Mouse (Mus musculus) MEL (cell line): ENCODE results near the gene Dffa. TPM values are rescaled to one million over a fixed set of nuclear protein-coding genes. Genes with fewer than 3 reads are reported as not detected.

Experiments
- DNase-seq: peaks from one replicate; pipeline ENCODE4 v3.0.0; 2011; ENCODE audit warnings: low read depth, low spot score
- H3K27ac ChIP-seq: 2 replicates; pipeline ENCODE4 v1.5.1; 2012; ENCODE audit warnings: low read depth, mild to moderate bottlenecking, control low read depth, low read length, moderate library complexity; ENCODE audit not compliant: control insufficient read depth
- H3K27me3 ChIP-seq, 2 experiments: fragments of 150-350 bp in 1 of 2; sonication (generic) in 1 of 2; 2 replicates each; pipeline ENCODE4 v1.6.1; 2012; ENCODE audit warnings: low read length in 2 of 2, mild to moderate bottlenecking in 2 of 2, improper control_type of control experiment in 1 of 2, moderate library complexity in 1 of 2; ENCODE audit not compliant: insufficient read depth in 2 of 2, control insufficient read depth in 1 of 2
- H3K36me3 ChIP-seq, 2 experiments: 2 replicates each; pipeline ENCODE4 v1.6.1; 2012 to 2014; ENCODE audit warnings: low read length in 2 of 2, improper control_type of control experiment in 1 of 2, inconsistent platforms in 1 of 2, mild to moderate bottlenecking in 1 of 2; ENCODE audit not compliant: insufficient read depth in 2 of 2, control insufficient read depth in 1 of 2
- H3K4me1 ChIP-seq, 2 experiments: fragments of 150-350 bp in 1 of 2; sonication (generic) in 1 of 2; 2 replicates each; pipeline ENCODE4 v1.6.1; 2012; ENCODE audit warnings: low read length in 2 of 2, improper control_type of control experiment in 1 of 2, mild to moderate bottlenecking in 1 of 2; ENCODE audit not compliant: insufficient read depth in 2 of 2, control insufficient read depth in 1 of 2
- H3K4me3 ChIP-seq, 2 experiments: fragments of 150-350 bp in 1 of 2; sonication (generic) in 1 of 2; 2 replicates each; pipeline ENCODE4 v1.5.1; 2012; ENCODE audit warnings: low read depth in 2 of 2, low read length in 2 of 2, mild to moderate bottlenecking in 2 of 2, moderate library complexity in 2 of 2, control low read depth in 1 of 2, improper control_type of control experiment in 1 of 2; ENCODE audit not compliant: control insufficient read depth in 1 of 2, insufficient read depth in 1 of 2
- H3K79me2 ChIP-seq: 2 replicates; pipeline ENCODE4 v1.6.1; 2012; ENCODE audit warnings: mild to moderate bottlenecking, low read length, moderate library complexity; ENCODE audit not compliant: control insufficient read depth, poor library complexity, insufficient read depth
- H3K9ac ChIP-seq: 2 replicates; pipeline ENCODE4 v1.6.1; 2012; ENCODE audit warnings: low read depth, mild to moderate bottlenecking, control low read depth, low read length, moderate library complexity; ENCODE audit not compliant: control insufficient read depth, poor library complexity, severe bottlenecking
- H3K9me3 ChIP-seq: fragments of 150-350 bp; sonication (generic); replicated peaks from 2 replicates; pipeline ENCODE4 v1.6.1; 2012; ENCODE audit warnings: mild to moderate bottlenecking, low read length, improper control_type of control experiment, moderate library complexity; ENCODE audit not compliant: insufficient read depth
- BHLHE40 ChIP-seq: IDR thresholded peaks from 2 replicates; pipeline ENCODE4 v1.6.1; 2012; ENCODE audit warnings: low read depth, mild to moderate bottlenecking, inconsistent platforms, low read length, improper control_type of control experiment, borderline replicate concordance
- CHD1 ChIP-seq: IDR thresholded peaks from 2 replicates; pipeline ENCODE4 v1.6.1; 2012; ENCODE audit warnings: low read depth, mild to moderate bottlenecking, inconsistent platforms, low read length, improper control_type of control experiment
- CHD2 ChIP-seq: IDR thresholded peaks from 2 replicates; pipeline ENCODE4 v1.6.1; 2011; ENCODE audit warnings: low read length, improper control_type of control experiment
- CTCF ChIP-seq, 3 experiments: IDR thresholded peaks in 2 of 3; conservative IDR thresholded peaks in 1 of 3; 2 replicates each; pipeline ENCODE4 v1.5.1; 2011 to 2012; ENCODE audit warnings: low read length in 3 of 3, low read depth in 2 of 3, mild to moderate bottlenecking in 2 of 3, improper control_type of control experiment in 1 of 3, inconsistent platforms in 1 of 3, mixed read lengths in 1 of 3, moderate library complexity in 1 of 3; ENCODE audit not compliant: control insufficient read depth in 1 of 3, insufficient read depth in 1 of 3, poor library complexity in 1 of 3, severe bottlenecking in 1 of 3
- ELF1 ChIP-seq: IDR thresholded peaks from 2 replicates; pipeline ENCODE4 v1.6.1; 2014; ENCODE audit warnings: low read depth, mild to moderate bottlenecking, inconsistent platforms, low read length, improper control_type of control experiment, moderate library complexity
- EP300 ChIP-seq, 2 experiments: IDR thresholded peaks; 2 replicates each; pipeline ENCODE4 v1.6.1; 2011; ENCODE audit warnings: improper control_type of control experiment in 2 of 2, low read length in 2 of 2, low read depth in 1 of 2, mild to moderate bottlenecking in 1 of 2
- GABPA ChIP-seq: IDR thresholded peaks from 2 replicates; pipeline ENCODE4 v1.6.1; 2012; ENCODE audit warnings: low read depth, mild to moderate bottlenecking, inconsistent platforms, low read length, improper control_type of control experiment, moderate library complexity
- HCFC1 ChIP-seq: IDR thresholded peaks from 2 replicates; pipeline ENCODE4 v1.6.1; 2012; ENCODE audit warnings: low read depth, mild to moderate bottlenecking, inconsistent platforms, low read length, improper control_type of control experiment, moderate library complexity
- JUND ChIP-seq: IDR thresholded peaks from 2 replicates; pipeline ENCODE4 v1.6.1; 2011; ENCODE audit warnings: low read depth, mild to moderate bottlenecking, improper control_type of control experiment, low read length
- KAT2A ChIP-seq: conservative IDR thresholded peaks from 2 replicates; pipeline ENCODE4 v1.6.1; 2012; ENCODE audit warnings: low read depth, low read length, improper control_type of control experiment, inconsistent platforms
- MAFK ChIP-seq: IDR thresholded peaks from 2 replicates; pipeline ENCODE4 v1.6.1; 2011; ENCODE audit warnings: low read depth, mild to moderate bottlenecking, low read length, improper control_type of control experiment, borderline replicate concordance
- MAX ChIP-seq: IDR thresholded peaks from 2 replicates; pipeline ENCODE4 v1.6.1; 2011; ENCODE audit warnings: low read length, improper control_type of control experiment
- MXI1 ChIP-seq: IDR thresholded peaks from 2 replicates; pipeline ENCODE4 v1.6.1; 2011; ENCODE audit warnings: mild to moderate bottlenecking, low read depth, low read length, improper control_type of control experiment
- NELFE ChIP-seq: IDR thresholded peaks from 2 replicates; pipeline ENCODE4 v1.6.1; 2011; ENCODE audit warnings: low read depth, low read length, improper control_type of control experiment
- POLR2A ChIP-seq, 2 experiments: IDR thresholded peaks; 2 replicates each; pipeline ENCODE4 v1.6.1; 2011 to 2012; ENCODE audit warnings: low read length in 2 of 2, mild to moderate bottlenecking in 2 of 2, control low read depth in 1 of 2, improper control_type of control experiment in 1 of 2, low read depth in 1 of 2, moderate library complexity in 1 of 2; ENCODE audit not compliant: control insufficient read depth in 1 of 2, insufficient read depth in 1 of 2, poor library complexity in 1 of 2
- POLR2AphosphoS2 ChIP-seq: IDR thresholded peaks from 2 replicates; pipeline ENCODE4 v1.6.1; 2011; ENCODE audit warnings: low read length, improper control_type of control experiment
- RCOR1 ChIP-seq: IDR thresholded peaks from 2 replicates; pipeline ENCODE4 v1.6.1; 2012; ENCODE audit warnings: low read depth, mild to moderate bottlenecking, inconsistent platforms, low read length, improper control_type of control experiment
- SIN3A ChIP-seq: IDR thresholded peaks from 2 replicates; pipeline ENCODE4 v1.6.1; 2012; ENCODE audit warnings: low read length, improper control_type of control experiment, inconsistent platforms
- SMC3 ChIP-seq: IDR thresholded peaks from 2 replicates; pipeline ENCODE4 v1.6.1; 2011; ENCODE audit warnings: low read depth, low read length, improper control_type of control experiment
- TBP ChIP-seq: IDR thresholded peaks from 2 replicates; pipeline ENCODE4 v1.8.0; 2011; ENCODE audit warnings: low read depth, low read length, improper control_type of control experiment
- TCF12 ChIP-seq: IDR thresholded peaks from 2 replicates; pipeline ENCODE4 v1.6.1; 2014; ENCODE audit warnings: low read depth, mild to moderate bottlenecking, inconsistent platforms, low read length, improper control_type of control experiment, moderate library complexity
- UBTF ChIP-seq: IDR thresholded peaks from 2 replicates; pipeline ENCODE4 v1.6.1; 2012; ENCODE audit warnings: low read depth, mild to moderate bottlenecking, inconsistent platforms, low read length, improper control_type of control experiment, moderate library complexity, borderline replicate concordance; ENCODE audit not compliant: insufficient read depth
- USF1 ChIP-seq: IDR thresholded peaks from 2 replicates; pipeline ENCODE4 v1.6.1; 2014; ENCODE audit warnings: low read depth, mild to moderate bottlenecking, inconsistent platforms, low read length, improper control_type of control experiment, moderate library complexity
- USF2 ChIP-seq, 2 experiments: IDR thresholded peaks; 2 replicates each; pipeline ENCODE4 v1.6.1; 2011 to 2012; ENCODE audit warnings: improper control_type of control experiment in 2 of 2, low read length in 2 of 2, borderline replicate concordance in 1 of 2, inconsistent platforms in 1 of 2, low read depth in 1 of 2, mild to moderate bottlenecking in 1 of 2; ENCODE audit not compliant: insufficient read depth in 1 of 2
- ZC3H11A ChIP-seq: IDR thresholded peaks from 2 replicates; pipeline ENCODE4 v1.6.1; 2012; ENCODE audit warnings: low read depth, mild to moderate bottlenecking, inconsistent platforms, low read length, improper control_type of control experiment
- ZMIZ1 ChIP-seq: IDR thresholded peaks from 2 replicates; pipeline ENCODE4 v1.6.1; 2012; ENCODE audit warnings: low read depth, mild to moderate bottlenecking, inconsistent platforms, low read length, improper control_type of control experiment, moderate library complexity
- ZNF384 ChIP-seq: IDR thresholded peaks from 2 replicates; pipeline ENCODE4 v1.6.1; 2012; ENCODE audit warnings: low read depth, mild to moderate bottlenecking, inconsistent platforms, low read length, improper control_type of control experiment
- polyA plus RNA-seq, 2 experiments: library from polyadenylated mRNA; stranded (reverse) in 1 of 2; unstranded in 1 of 2; fragments of >175 nt in 1 of 2; fragments of >200 nt in 1 of 2; gene quantifications; 2 replicates each; pipeline versions ENCODE4 v1.2.1 to v1.2.4; 2012; ENCODE audit warnings: low replicate concordance in 2 of 2, low read depth in 1 of 2; ENCODE audit not compliant: insufficient read length in 2 of 2, insufficient read depth in 1 of 2, missing spikeins in 1 of 2
- total RNA-seq: library from RNA; depleted of rRNA; stranded (reverse); fragments of 300-350 nt; gene quantifications from 2 replicates; pipeline ENCODE4 v1.2.3, GENCODE M21; 2012

The Dffa gene
- total and polyA plus RNA-seq, 3 experiments: 20.2 to 33.0 TPM; not detected in 1

GRCm38 (mm10) chr4:149091364-149091763 is 12.6 kb upstream of the Dffa start:
- Histone ChIP-seq H3K4me3 (no peak overlapping the region), H3K79me2 (peaks cover 6% of the 10 kb centered on the region; the same call in 1 of the 2 replicates), H3K9ac (no peak overlapping the region), H3K4me1 (0 out of 4 replicates have a peak, but pooled peaks cover 0 to 3% of the 10 kb centered on the region in 2 experiments), H3K36me3 (no peaks in the 10 kb centered on the region; a peak in 1 of 4 replicates), H3K9me3 (no peaks in the 10 kb centered on the region), H3K27me3 (no peaks in the 10 kb centered on the region), H3K27ac (no peak overlapping the region)
- TF ChIP-seq UBTF (no peak), CTCF (IDR thresholded peaks at IDR 0.05 in 2 of 3, conservative IDR thresholded peaks at IDR 0.05 in 1 of 3; ENCODE audit: control insufficient read depth in 1 of 3, insufficient read depth in 1 of 3, low read depth in 2 of 3, low read length in 3 of 3, poor library complexity in 1 of 3, severe bottlenecking in 1 of 3) (no peak)
- no peak for DNase-seq

- H3K79me2 ChIP-seq: peaks cover 24% of the 10 kb centered on the region
- TF ChIP-seq EP300 (IDR thresholded peaks at IDR 0.05; ENCODE audit: low read depth in 1 of 2, low read length in 2 of 2) (no peak), ZNF384 (no peak), TBP (no peak), SIN3A (no peak), MXI1 (no peak), GABPA (no peak), POLR2AphosphoS2 (no peak), SMC3 (no peak)
- TF ChIP-seq, all 39 proteins: peak for 0
- no peaks in the 10 kb centered on the region for H3K9me3 ChIP-seq
- peak overlapping the region; percentile 89 for H3K9ac ChIP-seq
- H3K27me3 ChIP-seq: no peaks in the 10 kb centered on the region
- H3K27ac ChIP-seq: no peak overlapping the region
- H3K4me3 ChIP-seq: peak overlapping the region; percentile 86 to 90; a peak in 3 of 4 replicates
- H3K36me3 ChIP-seq: peaks cover 0 to 16% of the 10 kb centered on the region in 2 experiments; a peak in 3 of 4 replicates
- no peak for DNase-seq
- peaks cover 3 to 18% of the 10 kb centered on the region in 2 experiments for H3K4me1 ChIP-seq
These were observed 6.0 kb upstream of the Dffa start for GRCm38 (mm10) chr4:149097956-149098355.

- Histone ChIP-seq H3K4me1 (peaks cover 3 to 18% of the 10 kb centered on the region in 2 experiments), H3K79me2 (peaks cover 24% of the 10 kb centered on the region)
- DNase-seq: peak; percentile 55
- no peak for TF ChIP-seq ZMIZ1
- no peak for TF ChIP-seq CHD1
- TF ChIP-seq BHLHE40: peak; percentile 77
- no peak for TF ChIP-seq TBP
- TF ChIP-seq HCFC1: no peak; the same call in 1 of the 2 replicates
- 0 out of 2 replicates have a peak, but pooled peaks have one; percentile 37 for TF ChIP-seq SIN3A
- TF ChIP-seq USF1: peak; percentile 67
- TF ChIP-seq NELFE: 0 out of 2 replicates have a peak, but pooled peaks have one; percentile 12
- TF ChIP-seq USF2 (IDR thresholded peaks at IDR 0.05; ENCODE audit: borderline replicate concordance in 1 of 2, insufficient read depth in 1 of 2, low read depth in 1 of 2, low read length in 2 of 2): no peak
- TF ChIP-seq ELF1: no peak
- peak; percentile 61 for TF ChIP-seq MAX
- no peak for TF ChIP-seq SMC3
- TF ChIP-seq MAFK: no peak
- TF ChIP-seq KAT2A: no peak
- TF ChIP-seq RCOR1: 0 out of 2 replicates have a peak, but pooled peaks have one; percentile 28
- no peak for TF ChIP-seq ZC3H11A
- no peak for TF ChIP-seq POLR2A (IDR thresholded peaks at IDR 0.05; ENCODE audit: control insufficient read depth in 1 of 2, insufficient read depth in 1 of 2, low read depth in 1 of 2, low read length in 2 of 2, poor library complexity in 1 of 2)
- TF ChIP-seq CHD2: no peak
- no peak for TF ChIP-seq JUND
- no peak for TF ChIP-seq TCF12
These were observed 5.4 kb upstream of the Dffa start for GRCm38 (mm10) chr4:149098571-149098970.

More at GRCm38 (mm10) chr4:149098571-149098970, 5.4 kb upstream of the Dffa start:
- Histone ChIP-seq H3K9me3 (no peaks in the 10 kb centered on the region), H3K9ac (peak overlapping the region; percentile 89), H3K27ac (peak overlapping the region; percentile 43), H3K27me3 (no peaks in the 10 kb centered on the region), H3K4me3 (peak overlapping the region; percentile 86 to 90), H3K36me3 (peaks cover 0 to 16% of the 10 kb centered on the region in 2 experiments; a peak in 2 of 4 replicates)
